Mouse (Mus musculus) c-Kit-positive CD71-positive TER-119-negative erythroid progenitor cells, embryonic 14.5 days (primary cell): ENCODE measurements around the gene Mfsd10.

Experiments
- DNase-seq: peaks from one replicate; pipeline ENCODE4 v3.0.0-alpha.2; 2013; ENCODE audit warnings: low read depth

Gene Mfsd10

DNA sequence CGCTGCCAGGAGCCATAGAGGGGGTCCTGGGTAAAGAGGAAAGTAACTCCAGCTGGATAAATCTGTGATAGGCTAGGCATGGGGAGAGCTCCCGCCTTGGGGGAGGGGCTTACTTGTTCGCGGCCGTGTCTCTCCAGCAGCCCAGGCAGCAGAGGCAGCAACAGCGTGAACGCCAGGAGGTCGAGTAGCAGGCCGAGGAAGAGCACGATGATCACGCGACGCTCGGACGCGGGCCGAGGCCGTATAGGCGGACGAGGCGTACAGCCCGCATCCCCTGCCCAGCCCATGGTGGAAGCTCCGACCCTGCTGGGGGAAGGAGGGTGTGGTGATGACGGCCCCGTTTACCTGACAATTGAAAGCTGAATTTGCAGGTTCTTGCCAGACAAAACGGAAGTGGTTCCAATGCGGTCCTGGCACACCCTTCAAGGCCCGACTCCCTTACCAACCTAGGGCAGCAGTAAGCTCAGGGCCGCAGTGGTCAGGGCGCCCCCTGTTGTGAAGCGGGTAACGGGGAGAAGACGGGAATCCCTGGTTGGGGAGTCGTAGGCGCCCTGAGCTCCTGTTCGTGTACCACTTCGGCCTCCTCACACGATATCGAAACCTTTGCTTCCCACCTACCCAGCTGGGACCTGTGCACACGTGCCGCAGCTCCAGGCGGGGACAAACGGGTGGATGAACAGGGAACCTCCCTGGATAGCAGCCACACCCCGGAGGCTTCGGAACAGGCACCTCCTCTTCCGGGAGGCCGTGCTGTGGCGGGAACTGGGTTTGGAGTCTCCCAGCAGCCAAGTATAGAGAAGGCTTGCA is at the start of gene Mfsd10:
Mfsd10 (minus strand) TSS at position 732 of the 807 bp plus-strand sequence.
- peak; percentile 78 for DNase-seq

- peak; percentile 36 for DNase-seq
Observed at GRCm38 (mm10) chr5:34670280-34670679, 33.3 kb upstream of the Mfsd10 start.

DNA sequence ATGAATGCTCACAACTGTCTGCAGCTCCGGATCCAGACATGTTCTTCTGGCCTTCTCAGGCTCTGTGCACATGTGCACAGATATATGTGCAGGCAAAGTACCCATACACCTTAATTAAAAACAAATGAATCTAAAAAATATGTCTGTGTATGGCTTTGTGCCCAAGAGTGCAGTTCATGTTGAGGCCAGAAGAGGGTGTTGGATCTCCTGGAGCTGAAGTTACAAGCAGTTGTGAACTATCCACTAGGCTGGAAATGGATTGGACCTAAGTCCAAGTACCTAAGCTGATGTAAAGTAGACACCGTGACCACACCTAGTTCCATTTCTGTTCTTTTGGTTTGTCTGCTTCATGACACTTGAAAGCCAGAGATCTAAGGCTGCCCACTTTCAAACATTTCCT is 32.5 kb upstream of the Mfsd10 start:
- DNase-seq, result no peak

DNA sequence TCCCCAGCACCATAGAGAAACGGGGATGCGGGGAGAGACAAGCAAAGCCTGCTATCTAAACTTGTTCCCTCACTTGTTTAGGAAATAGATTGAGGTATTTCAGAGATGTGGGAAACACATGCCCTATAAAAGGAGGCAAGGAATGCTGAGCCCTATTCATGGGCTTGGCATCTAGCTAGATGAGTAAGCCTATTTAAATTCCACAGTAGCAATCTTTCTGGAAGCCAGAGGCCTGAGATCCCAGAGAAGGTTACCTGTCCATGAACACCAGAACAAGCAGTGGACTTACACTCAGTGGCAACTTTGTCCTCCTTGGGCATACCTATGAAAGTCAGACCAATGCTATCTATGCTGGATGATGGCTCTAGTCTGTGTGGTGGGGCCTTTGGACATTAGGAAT is 26.2 kb upstream of the Mfsd10 start:
- no peak for DNase-seq

DNA sequence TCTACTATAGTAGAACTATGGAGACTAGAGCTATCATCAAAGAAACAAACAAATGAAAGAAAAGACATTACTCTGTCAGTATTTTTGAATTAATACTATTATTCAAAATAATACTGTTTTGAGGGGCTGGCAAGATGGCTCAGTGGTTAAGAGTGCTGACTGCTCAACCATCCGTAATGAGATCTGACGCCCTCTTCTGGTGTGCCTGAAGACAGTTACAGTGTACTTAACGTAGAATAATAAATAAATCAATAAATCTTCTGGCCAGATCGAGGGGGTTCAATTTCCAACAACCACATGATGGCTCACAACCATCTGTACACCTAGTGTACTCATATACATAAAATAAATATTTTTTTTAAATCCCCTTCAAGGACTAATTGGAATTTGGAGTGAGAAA is 24.9 kb upstream of the Mfsd10 start:
- DNase-seq, result no peak

DNA sequence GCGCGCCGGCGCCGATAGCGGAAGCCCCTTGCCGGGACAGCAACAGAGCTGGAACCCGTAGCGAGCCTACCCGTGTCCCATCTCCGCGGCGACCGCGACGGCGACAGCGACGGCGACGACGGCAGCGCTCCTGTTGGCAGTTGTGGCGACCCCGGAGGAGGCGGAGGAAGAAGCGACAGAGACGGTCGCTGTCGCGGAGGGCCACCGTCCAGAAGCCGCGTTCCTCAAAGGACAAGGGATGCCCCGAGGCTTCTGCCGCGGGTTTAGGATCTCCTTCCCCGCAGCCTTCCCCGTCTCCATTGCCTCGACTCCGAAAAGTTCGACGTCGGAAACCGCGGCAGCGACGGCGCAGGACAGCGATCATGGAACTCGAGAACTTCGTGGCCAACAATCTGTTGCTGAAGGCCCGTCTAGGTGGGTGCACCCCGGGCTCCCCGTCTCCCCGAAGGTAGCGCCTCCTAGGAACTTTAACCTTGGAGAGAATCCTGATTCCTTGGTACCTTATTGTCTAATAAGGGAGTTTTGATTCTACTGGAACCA is 23.6 kb upstream of the Mfsd10 start:
- DNase-seq, result no peak

DNA sequence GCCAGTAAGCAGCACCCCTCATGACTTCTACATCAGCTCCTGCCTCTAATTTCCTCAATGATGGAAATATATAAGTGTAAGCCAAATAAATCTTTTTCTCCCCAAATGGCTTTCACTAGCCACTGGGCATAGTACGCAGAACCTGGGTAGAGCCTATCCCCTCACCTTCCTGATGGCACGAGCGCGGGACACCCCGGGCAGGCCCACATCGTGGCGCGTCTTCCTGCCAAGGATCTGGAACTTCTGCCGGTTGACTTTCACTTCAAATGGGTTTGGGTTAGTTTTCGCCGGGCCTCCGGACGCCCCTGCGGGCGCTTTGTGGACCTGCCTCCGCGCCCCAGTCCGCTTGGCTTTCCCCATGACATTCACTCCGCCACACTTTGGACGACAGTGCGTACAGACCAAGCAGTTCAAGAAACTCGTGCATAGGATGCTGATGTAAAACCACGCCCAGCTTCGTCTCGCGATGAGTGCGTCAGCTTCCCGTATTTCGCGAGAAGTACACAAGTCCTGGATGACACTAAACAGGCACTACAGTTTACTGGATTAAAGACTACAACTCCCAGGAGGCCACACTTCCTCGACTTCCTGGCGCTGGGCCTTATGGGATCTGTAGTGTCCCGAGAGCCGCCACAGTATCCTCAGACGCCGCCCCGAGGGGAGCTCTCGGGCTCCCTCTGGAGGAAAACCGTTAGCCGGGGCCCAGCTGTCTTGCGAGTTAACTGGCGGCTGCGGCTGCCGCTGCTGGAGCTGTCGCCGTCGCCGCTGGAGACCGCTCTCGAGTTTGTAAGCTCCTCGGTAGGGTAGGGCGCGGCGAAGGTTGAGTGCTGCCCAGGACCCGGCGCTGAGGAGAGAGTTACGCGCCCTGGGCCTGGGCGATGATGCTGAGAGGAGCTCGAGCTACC is 22.9 kb upstream of the Mfsd10 start, which contains the start of the genes Nop14 and Grk4:
Nop14 (minus strand) TSS at position 463 of the 905 bp plus-strand sequence.
Grk4 (plus strand) TSS at position 694 of the 905 bp plus-strand sequence.
- DNase-seq, result peak; percentile 100

- DNase-seq, result no peak
Observed at GRCm38 (mm10) chr5:34657556-34657955, 20.5 kb upstream of the Mfsd10 start.

- no peak for DNase-seq
Observed at GRCm38 (mm10) chr5:34654881-34655280, 17.9 kb upstream of the Mfsd10 start.

DNA sequence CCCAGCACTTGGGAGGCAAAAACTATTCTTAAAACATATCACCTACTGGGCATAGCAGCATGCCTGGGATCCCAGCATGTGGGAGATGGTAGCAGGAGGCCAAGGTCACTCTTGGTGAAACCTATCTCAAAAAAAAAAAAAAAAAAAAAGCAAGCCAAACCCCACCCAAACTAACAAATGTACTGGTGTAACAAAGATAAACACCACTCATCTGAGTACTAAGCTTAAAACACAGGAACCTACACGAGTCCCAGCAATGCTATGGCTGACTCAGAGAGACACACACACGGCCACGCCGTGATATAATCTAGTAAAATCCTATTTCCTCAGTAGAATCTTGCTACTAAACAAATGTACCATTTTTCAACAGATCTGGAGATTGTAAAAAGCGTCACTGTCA is 15.9 kb upstream of the Mfsd10 start:
- DNase-seq, result no peak

- DNase-seq, result no peak
Observed at GRCm38 (mm10) chr5:34647581-34647980, 10.6 kb upstream of the Mfsd10 start.

DNA sequence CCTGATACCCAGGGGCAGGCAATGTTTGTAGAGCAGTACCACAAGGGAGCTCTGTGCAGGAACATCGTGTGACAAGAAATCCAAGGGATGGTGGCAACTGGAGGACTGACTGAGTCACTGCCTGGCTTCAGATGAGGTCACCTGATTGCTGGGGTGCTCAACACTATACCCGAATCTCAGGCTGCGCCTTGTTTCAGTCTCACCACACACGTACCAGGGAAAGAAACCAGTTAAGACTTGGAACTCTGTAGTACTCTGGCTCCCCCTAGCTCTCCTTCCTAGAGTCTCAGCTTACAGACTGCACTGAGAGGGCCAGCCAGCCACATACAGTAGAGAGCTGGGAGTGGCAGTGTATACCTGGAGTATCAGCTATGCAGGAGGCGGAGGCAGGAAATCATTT is 5.9 kb upstream of the Mfsd10 start:
- DNase-seq, result peak; percentile 54

- no peak for DNase-seq
Observed at GRCm38 (mm10) chr5:34641991-34642390, 5.0 kb upstream of the Mfsd10 start.

DNA sequence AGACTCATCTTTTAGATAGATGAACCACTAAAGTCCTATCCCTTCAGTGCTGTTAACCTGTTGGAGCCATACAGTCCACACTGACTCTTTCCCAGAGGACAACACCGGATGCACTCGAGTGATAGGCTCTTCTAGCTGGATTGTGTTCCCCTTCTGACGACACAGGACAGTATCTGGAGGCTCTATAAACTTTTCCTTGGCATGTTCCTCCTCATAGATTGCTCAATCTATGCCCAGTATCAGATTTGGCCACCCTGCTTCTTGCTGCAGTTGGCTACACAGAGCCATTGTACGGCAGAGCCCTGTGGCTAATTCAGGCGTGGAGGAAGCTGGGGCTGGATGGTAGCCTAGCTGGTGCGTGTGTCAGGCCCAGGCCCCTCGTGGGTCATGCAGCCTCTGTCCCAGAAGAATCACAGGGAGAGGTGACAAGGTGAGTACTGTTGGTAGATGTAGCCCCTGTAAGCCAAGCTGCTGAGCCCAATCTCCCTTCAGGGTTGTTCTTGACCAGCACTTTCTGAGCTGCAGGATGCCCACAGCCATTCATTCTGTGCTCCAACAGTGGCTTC is 662 bp upstream of the Mfsd10 start:
- no peak for DNase-seq

DNA sequence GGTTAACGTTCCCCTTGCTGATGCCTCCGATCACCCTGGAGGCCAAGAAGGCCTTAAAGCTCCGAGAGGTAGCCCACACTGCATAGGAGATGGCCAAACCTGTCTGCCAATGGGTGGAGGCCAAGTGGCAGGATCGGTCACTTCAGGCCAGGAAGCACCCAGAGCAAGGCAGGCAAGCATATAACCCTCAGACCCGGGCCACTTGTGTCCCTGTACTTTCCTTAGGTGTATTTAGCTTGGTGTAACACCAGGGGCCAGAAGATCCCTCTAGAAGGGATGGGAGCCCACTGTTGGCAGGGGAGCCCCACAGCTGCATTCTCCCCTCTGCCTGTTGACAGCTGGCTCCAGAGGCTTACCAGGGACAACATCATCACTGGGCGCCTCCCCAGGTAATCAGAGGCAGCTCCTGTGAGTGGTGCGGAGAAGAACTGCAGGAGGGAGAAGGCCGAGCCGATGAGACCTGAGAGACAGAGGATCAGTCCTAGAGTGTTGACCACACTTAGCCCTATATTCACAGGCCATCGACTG is 1.3 kb downstream of the Mfsd10 start:
- DNase-seq, result no peak

- DNase-seq, result no peak
Observed at GRCm38 (mm10) chr5:34634746-34635400, 2.1 kb downstream of the Mfsd10 start.

DNA sequence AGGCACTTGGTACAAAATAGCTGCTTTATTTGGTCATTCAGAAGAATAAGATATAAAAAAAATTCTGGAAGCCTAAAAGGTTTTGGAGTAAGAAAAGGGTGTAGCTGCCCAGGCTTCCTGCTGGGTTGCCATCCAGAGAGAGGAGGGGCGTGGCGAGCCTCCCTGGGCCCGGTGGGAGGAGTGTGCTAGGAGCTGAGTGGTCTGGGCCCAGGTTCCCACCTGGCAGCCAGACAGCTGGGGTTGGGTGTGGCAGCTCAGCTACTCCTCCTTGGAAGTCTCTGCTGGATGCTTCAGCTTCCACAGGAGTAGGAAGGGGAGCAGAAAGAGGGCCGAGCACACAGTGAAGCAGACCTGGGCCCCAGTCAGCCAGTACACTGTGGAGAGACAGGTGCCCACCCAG is 3.4 kb downstream of the Mfsd10 start:
- DNase-seq, result no peak

GRCm38 (mm10) chr5:34632996-34633395 is 4.0 kb downstream of the Mfsd10 start:
- peak; percentile 48 for DNase-seq

GRCm38 (mm10) chr5:34609966-34610365 is 27.0 kb downstream of the Mfsd10 start:
- no peak for DNase-seq

GRCm38 (mm10) chr5:34608226-34608625 is 28.8 kb downstream of the Mfsd10 start:
- no peak for DNase-seq

DNA sequence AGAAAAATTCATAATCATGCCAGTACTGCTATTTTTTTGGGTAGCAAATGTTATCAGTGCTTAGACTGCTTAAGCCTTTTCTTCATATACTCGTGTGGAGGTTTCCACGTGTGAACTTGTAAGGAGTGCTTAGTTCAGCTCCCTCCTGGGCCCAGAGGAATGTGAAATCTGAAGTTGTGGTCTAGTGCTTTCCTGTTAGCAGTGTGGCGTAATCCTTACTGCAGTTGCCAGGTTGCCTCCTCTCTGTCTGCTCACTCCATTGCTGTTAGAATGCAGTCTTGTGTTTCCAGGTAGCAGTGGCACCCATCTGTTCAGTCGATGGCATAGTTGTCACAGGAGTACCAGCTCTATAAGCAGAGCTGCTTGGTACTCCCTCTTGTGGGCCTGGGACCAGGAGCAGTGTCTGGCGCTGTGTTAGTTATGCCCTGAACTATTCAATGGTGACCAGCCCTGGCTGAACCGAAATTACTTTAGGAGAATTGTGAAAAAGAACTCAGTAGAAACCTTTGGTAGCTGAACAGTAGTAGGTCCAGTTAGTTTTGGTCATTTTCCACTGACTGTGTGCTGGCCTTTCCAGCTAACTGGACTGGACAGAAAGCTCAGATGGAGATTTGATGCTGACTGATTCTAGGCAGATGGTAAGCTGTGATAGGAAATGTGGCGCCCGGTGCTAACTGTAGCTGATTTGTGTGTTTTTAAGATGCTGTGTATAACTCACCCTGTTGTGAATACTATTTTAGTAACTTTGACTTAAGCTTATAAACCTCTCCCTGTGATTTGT is 29.7 kb downstream of the Mfsd10 start:
- no peak for DNase-seq
